Mouse (Mus musculus): Measurements from ENCODE around the gene Son. TPM values are rescaled to one million over a fixed set of nuclear protein-coding genes. Genes with fewer than 3 reads are reported as not detected.

The Son gene
- polyA plus RNA-seq (2015; fragmentation: Nextera tagmentation; extraction: Ambion mirVana), result 108 and 112 TPM in 2 replicates

DNA sequence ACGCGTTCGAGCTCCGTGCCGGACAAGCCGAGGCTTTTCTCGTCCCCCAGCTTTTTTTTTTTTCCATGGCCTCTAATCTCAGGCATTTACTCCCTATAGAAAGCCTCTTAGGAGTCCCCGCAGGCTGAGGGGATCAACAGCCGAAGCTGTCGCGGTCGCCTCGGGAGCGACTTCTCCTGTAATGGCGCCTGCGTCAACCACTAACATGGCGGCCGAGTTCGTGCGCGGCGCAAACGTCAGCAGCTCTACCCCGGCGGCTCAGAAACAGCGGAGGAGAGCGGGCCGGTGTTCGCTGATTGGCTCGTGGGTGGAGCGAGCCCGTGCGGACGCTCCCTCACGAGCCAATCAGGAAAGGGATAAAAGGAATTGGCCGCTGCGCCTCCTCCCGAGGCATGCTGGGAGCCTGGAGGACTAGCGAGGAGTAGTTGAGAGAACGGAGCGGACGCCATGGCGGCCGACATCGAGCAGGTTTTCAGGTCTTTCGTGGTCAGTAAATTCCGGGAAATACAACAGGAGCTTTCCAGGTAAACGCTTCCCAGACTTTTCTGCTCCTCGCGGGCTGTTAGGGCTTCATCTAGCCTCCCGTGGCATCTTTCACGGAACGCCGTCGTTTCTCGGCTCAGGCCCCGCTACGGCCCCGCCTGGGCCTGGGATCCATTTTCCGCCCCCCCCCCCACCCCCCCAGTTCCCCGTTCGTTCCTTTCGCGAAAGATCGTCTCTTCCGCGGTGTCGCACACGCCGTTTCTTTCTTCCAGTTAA lies at the start of gene Son:
TSS of gene Son (plus strand) at position 46 of the 759 bp plus-strand sequence.
- under 1% methylated on average over 68 of the region's 70 CpGs for WGBS
- peak; percentile 95 for ATAC-seq (replicated peaks; ENCODE audit: low FRiP score, low read depth)
- Histone ChIP-seq H3K4me2 (ENCODE audit: low read length) (peak within 1 kb of the TSS; percentile 96), H3K4me1 (replicated peaks; ENCODE audit: insufficient read depth, low read length) (0 out of 2 replicates have a peak, but pooled peaks cover 4% of the 10 kb centered on the region), H3K9me3 (replicated peaks; ENCODE audit: low read length) (no peaks in the 10 kb centered on the region), H3K9ac (ENCODE audit: low read depth, low read length) (peak within 1 kb of the TSS; percentile 94), H3K27ac (peak within 1 kb of the TSS; percentile 98), H3K27me3 (ENCODE audit: insufficient read depth, low read length) (no peaks in the 10 kb centered on the region), H3K4me3 (replicated peaks; ENCODE audit: low read depth, low read length) (peak within 1 kb of the TSS; percentile 77), H3K36me3 (ENCODE audit: insufficient read depth, low read length) (peaks cover 13% of the 10 kb centered on the region)
- no peak for TF ChIP-seq CTCF (IDR thresholded peaks at IDR 0.05; ENCODE audit: low read depth)
- DNase-seq (ENCODE audit: low spot score), result peak; percentile 99

DNA sequence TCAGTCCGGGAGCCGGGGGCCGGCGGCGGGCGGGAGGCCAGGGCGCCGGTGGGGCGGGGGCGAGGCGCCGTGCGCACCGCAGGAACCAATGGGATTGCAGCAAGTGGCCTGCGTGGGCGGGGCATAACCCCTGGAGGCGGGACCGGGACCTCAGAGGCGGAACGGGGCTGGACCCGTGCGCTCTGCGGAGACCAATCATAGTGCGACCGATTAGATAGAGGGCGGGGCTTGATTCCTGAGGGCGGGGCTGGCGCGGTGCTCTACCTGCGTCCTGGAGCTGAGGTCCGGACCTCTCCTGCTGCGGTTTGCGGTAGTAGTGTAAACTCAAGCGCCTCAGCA lies 49.7 kb upstream of the Son start, which contains the start of gene Tmem50b:
TSS of gene Tmem50b (minus strand) at position 129 of the 339 bp plus-strand sequence.
- TF ChIP-seq CTCF (IDR thresholded peaks at IDR 0.05; ENCODE audit: low read depth), result no peak
- WGBS, result under 1% methylated on average over 34 of the region's 34 CpGs
- no peaks in the 10 kb centered on the region for H3K9me3 ChIP-seq (replicated peaks; ENCODE audit: low read length)
- H3K4me3 ChIP-seq (replicated peaks; ENCODE audit: low read depth, low read length), result peak within 1 kb of the TSS; percentile 76
- no peaks in the 10 kb centered on the region for H3K36me3 ChIP-seq (ENCODE audit: insufficient read depth, low read length)
- peak; percentile 98 for DNase-seq (ENCODE audit: low spot score)
- ATAC-seq (replicated peaks; ENCODE audit: low FRiP score, low read depth), result peak; percentile 99
- H3K4me2 ChIP-seq (ENCODE audit: low read length), result peak within 1 kb of the TSS; percentile 79
- H3K27me3 ChIP-seq (ENCODE audit: insufficient read depth, low read length), result no peaks in the 10 kb centered on the region
- H3K4me1 ChIP-seq (replicated peaks; ENCODE audit: insufficient read depth, low read length), result no peaks in the 10 kb centered on the region
- peak within 1 kb of the TSS; percentile 62 for H3K27ac ChIP-seq
- H3K9ac ChIP-seq (ENCODE audit: low read depth, low read length), result peak within 1 kb of the TSS; percentile 67

DNA sequence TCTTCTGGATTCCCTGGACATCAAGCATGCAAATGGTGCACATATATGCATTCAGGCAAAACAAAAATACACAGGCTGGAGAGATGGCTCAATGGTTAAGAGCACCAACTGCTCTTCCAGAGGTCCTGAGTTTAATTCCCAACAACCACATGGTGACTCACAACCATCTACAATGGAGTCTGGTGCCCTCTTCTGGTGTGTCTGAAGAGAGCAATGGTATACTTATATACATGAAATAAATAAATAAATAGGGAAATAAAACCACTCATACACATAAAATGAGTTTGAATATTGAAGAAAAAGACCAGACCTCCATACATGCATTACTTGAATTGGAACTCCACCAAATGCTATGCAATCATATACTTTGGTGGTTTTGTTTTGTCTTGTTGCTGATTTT lies 48.1 kb upstream of the Son start:
- Histone ChIP-seq H3K9ac (ENCODE audit: low read depth, low read length) (no peak overlapping the region), H3K9me3 (replicated peaks; ENCODE audit: low read length) (no peaks in the 10 kb centered on the region), H3K4me2 (ENCODE audit: low read length) (no peak overlapping the region), H3K4me3 (replicated peaks; ENCODE audit: low read depth, low read length) (no peak overlapping the region), H3K4me1 (replicated peaks; ENCODE audit: insufficient read depth, low read length) (no peaks in the 10 kb centered on the region), H3K36me3 (ENCODE audit: insufficient read depth, low read length) (no peaks in the 10 kb centered on the region), H3K27ac (no peak overlapping the region), H3K27me3 (ENCODE audit: insufficient read depth, low read length) (no peaks in the 10 kb centered on the region)
- ATAC-seq (replicated peaks; ENCODE audit: low FRiP score, low read depth) (no peak), DNase-seq (ENCODE audit: low spot score) (no peak)
- TF ChIP-seq CTCF (IDR thresholded peaks at IDR 0.05; ENCODE audit: low read depth), result peak; percentile 42

DNA sequence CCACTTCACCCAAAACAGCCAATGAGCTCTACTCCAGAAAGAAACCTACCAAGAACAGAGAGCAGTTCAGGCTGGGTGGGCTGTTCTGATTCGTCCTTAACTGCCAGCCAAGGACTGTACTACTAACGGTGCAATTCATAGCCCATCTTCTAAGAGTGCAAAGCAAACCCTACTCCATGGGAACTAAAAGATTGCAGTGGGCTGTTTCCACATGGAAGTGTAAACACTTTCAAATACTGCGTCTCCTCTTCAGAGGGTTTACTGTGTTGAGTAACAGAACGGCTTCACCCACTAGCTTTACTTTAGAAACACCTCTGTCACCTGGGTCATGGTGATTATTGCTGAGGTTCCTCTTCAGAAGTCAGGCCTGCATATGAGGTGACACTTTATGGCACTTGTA lies 46.2 kb upstream of the Son start:
- no peak overlapping the region for H3K4me2 ChIP-seq (ENCODE audit: low read length)
- no peak for DNase-seq (ENCODE audit: low spot score)
- H3K9me3 ChIP-seq (replicated peaks; ENCODE audit: low read length), result no peaks in the 10 kb centered on the region
- H3K27me3 ChIP-seq (ENCODE audit: insufficient read depth, low read length), result no peaks in the 10 kb centered on the region
- 41% methylated on average over 4 of the region's 4 CpGs for WGBS
- TF ChIP-seq CTCF (IDR thresholded peaks at IDR 0.05; ENCODE audit: low read depth), result no peak
- ATAC-seq (replicated peaks; ENCODE audit: low FRiP score, low read depth), result no peak
- no peaks in the 10 kb centered on the region for H3K36me3 ChIP-seq (ENCODE audit: insufficient read depth, low read length)
- no peak overlapping the region for H3K9ac ChIP-seq (ENCODE audit: low read depth, low read length)
- no peak overlapping the region for H3K27ac ChIP-seq
- H3K4me1 ChIP-seq (replicated peaks; ENCODE audit: insufficient read depth, low read length), result no peaks in the 10 kb centered on the region
- H3K4me3 ChIP-seq (replicated peaks; ENCODE audit: low read depth, low read length), result no peak overlapping the region

DNA sequence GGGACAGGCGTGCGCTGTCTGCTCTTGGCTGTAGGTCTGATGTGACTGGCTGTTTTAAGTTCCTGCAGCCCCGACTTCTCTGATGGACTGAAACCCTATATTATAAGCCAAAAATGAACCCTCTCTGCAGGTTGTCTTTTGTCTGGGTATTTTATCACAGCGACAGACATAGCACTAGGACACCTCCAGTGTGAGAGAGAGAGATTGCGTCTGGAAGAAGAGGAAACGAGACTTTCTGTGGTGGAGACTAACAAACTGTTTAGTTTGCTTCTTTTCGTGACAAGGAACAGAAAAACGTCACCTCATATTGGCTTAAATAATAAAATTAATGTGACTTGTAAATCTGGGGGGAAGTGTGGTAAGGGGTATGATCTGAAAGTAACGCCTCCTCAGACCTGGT lies 45.6 kb upstream of the Son start:
- Histone ChIP-seq H3K4me3 (replicated peaks; ENCODE audit: low read depth, low read length) (no peak overlapping the region), H3K36me3 (ENCODE audit: insufficient read depth, low read length) (no peaks in the 10 kb centered on the region), H3K4me1 (replicated peaks; ENCODE audit: insufficient read depth, low read length) (no peaks in the 10 kb centered on the region), H3K9me3 (replicated peaks; ENCODE audit: low read length) (no peaks in the 10 kb centered on the region), H3K4me2 (ENCODE audit: low read length) (no peak overlapping the region), H3K27ac (no peak overlapping the region), H3K27me3 (ENCODE audit: insufficient read depth, low read length) (no peaks in the 10 kb centered on the region), H3K9ac (ENCODE audit: low read depth, low read length) (no peak overlapping the region)
- no peak for DNase-seq (ENCODE audit: low spot score)
- no peak for ATAC-seq (replicated peaks; ENCODE audit: low FRiP score, low read depth)
- WGBS, result 47% methylated on average over 9 of the region's 9 CpGs
- no peak for TF ChIP-seq CTCF (IDR thresholded peaks at IDR 0.05; ENCODE audit: low read depth)

DNA sequence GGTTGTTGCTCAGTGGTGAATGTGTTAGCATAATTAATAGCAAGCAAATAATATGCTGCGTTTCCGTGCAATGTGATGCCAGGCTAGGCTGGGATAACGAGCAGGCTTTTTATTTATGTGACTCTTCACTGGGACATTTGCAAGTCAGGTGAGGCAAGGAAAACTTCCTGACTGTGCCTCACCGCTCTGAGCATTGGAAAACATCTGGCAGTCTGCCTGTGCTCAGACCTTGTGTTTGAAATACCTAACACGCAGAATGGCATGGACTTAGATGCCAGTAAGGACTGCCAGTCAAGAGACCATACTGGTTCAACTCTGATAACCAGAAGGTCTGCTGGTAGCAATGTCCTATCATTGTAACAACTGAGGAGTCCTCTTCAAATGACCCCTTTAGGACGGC lies 42.1 kb upstream of the Son start:
- H3K4me2 ChIP-seq (ENCODE audit: low read length), result no peak overlapping the region
- no peaks in the 10 kb centered on the region for H3K27me3 ChIP-seq (ENCODE audit: insufficient read depth, low read length)
- no peaks in the 10 kb centered on the region for H3K4me1 ChIP-seq (replicated peaks; ENCODE audit: insufficient read depth, low read length)
- DNase-seq (ENCODE audit: low spot score), result no peak
- no peak overlapping the region for H3K9ac ChIP-seq (ENCODE audit: low read depth, low read length)
- 66% methylated on average over 6 of the region's 6 CpGs for WGBS
- no peaks in the 10 kb centered on the region for H3K36me3 ChIP-seq (ENCODE audit: insufficient read depth, low read length)
- no peak for TF ChIP-seq CTCF (IDR thresholded peaks at IDR 0.05; ENCODE audit: low read depth)
- no peak overlapping the region for H3K27ac ChIP-seq
- no peak for ATAC-seq (replicated peaks; ENCODE audit: low FRiP score, low read depth)
- no peaks in the 10 kb centered on the region for H3K9me3 ChIP-seq (replicated peaks; ENCODE audit: low read length)
- H3K4me3 ChIP-seq (replicated peaks; ENCODE audit: low read depth, low read length), result no peak overlapping the region
